Mouse (Mus musculus): ENCODE measurements around the gene Celsr1. TPM values are rescaled to one million over a fixed set of nuclear protein-coding genes. Genes with fewer than 3 reads are reported as not detected.
"Not testable (repeated sequence)": the region's sequence is repeated elsewhere in the genome, so short reads cannot be mapped to it uniquely, and the experiment has no call there.

The Celsr1 gene
- total RNA-seq, 2 experiments from 2014 or later, result 6.6 to 10.7 TPM

- ATAC-seq (replicated peaks; ENCODE audit: poor library complexity), result no peak
These were observed 132.8 kb downstream of the Celsr1 start for GRCm38 (mm10) chr15:85900801-85901200.

GRCm38 (mm10) chr15:85900318-85900717 is 133.3 kb downstream of the Celsr1 start:
- no peak for ATAC-seq (replicated peaks; ENCODE audit: poor library complexity)

DNA sequence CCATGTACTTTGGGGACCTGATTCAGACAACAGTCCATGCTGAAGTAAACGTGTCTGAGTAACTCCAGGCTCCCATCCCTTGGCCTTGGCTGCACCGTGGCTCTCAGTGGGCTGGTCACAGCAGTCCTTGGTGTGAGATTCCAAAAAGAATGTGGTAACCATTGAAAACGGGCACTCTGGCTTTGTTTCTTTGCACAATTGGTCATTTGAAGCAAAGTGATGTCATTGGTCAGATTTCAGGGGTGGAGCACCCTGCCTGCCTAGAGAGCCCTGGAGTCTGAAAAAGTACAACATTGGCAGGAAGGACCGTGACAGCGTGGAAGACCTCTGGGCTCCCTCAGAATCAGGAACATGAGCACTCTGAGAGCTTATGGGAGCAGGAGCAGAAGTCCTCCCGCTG is 134.2 kb downstream of the Celsr1 start:
- ATAC-seq (replicated peaks; ENCODE audit: poor library complexity), result no peak

DNA sequence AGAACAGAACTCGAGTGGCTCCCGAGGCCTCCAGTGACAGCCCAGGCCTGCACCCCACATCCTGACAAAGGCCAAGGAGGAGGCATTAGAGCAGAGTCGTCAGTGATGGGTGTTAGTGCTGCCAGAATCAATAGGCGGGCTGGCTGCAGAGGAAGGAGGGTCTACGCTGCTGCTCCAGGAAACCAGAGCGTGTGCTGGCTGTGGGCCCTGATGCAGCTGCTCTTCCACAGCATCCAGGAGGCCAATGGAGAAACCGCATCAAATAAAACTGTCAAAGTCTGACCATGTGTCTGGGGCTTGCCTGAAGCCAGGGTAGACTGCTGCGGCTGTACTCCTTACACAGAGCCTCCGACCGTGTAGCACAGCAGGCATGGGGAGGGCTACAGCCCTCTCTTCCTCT is 136.5 kb downstream of the Celsr1 start:
- no peak for ATAC-seq (replicated peaks; ENCODE audit: poor library complexity)

- ATAC-seq (replicated peaks; ENCODE audit: poor library complexity), result peak; percentile 90
These were observed 137.3 kb downstream of the Celsr1 start for GRCm38 (mm10) chr15:85896284-85896683.

GRCm38 (mm10) chr15:85893871-85894270 is 139.7 kb downstream of the Celsr1 start:
- ATAC-seq (replicated peaks; ENCODE audit: poor library complexity), result no peak

GRCm38 (mm10) chr15:85892498-85893118 is 141.0 kb downstream of the Celsr1 start:
- ATAC-seq (replicated peaks; ENCODE audit: poor library complexity), result no peak

- ATAC-seq (replicated peaks; ENCODE audit: poor library complexity), result no peak
These were observed 141.6 kb downstream of the Celsr1 start for GRCm38 (mm10) chr15:85891971-85892370.

- ATAC-seq (replicated peaks; ENCODE audit: poor library complexity), result peak; percentile 55
These were observed 144.3 kb downstream of the Celsr1 start for GRCm38 (mm10) chr15:85889235-85889634.

GRCm38 (mm10) chr15:85885606-85886005 is 148.0 kb downstream of the Celsr1 start:
- no peak for ATAC-seq (replicated peaks; ENCODE audit: poor library complexity)

DNA sequence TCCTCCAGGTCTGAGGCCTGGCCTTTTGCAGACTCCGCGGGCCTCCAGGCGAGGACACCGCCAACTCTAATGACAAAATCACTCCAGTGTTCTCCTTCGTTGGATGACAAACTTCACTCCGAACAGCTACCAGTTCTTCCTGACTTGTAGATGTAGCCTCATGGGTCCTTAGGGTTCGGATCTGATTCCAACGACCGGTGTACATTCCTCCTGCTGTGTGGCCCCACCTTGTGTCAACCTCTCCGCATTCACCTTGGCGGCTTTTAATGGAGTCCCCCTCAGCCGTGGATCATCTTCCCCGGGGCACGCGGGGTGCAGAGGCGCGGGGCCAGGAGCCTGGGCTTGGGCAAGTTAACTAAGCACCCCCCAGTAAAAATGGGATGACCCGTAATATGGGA is 154.1 kb downstream of the Celsr1 start:
- ATAC-seq (replicated peaks; ENCODE audit: poor library complexity), result peak; percentile 27

DNA sequence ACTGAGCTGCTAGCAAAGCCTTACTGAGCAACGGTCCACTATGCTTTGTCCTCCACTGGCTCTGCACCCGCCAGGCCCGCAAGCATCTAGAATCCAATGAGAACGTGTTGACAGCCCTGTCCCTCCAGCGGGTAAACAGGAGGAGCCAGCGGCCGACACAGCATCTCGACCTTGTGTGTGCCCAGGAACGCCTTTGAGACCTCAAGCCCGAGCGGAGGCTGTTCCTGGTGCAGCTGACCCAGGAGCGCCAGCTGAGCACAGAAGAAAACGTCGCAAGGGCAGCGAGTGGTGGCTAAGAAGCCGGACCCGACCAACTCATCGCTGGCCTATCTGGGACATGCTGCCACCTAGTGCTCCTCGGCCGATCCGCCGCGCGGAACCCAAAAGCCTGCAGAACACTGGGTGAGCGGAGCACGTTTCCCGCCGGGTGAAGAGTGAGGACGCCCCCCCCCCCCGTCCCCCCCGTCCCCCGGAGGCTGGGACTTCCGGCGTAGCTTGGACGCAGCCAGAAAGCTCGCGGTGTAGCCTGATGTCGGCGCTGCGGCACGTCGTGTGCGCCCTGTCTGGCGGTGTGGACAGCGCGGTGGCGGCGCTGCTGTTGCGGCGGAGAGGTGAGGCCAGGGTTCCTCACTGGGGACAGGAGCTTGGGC is 154.6 kb downstream of the Celsr1 start, which contains the start of gene Trmu:
Gene Trmu (plus strand): TSS at position 465 of the 650 bp plus-strand sequence.
- ATAC-seq (replicated peaks; ENCODE audit: poor library complexity), result peak; percentile 93

DNA sequence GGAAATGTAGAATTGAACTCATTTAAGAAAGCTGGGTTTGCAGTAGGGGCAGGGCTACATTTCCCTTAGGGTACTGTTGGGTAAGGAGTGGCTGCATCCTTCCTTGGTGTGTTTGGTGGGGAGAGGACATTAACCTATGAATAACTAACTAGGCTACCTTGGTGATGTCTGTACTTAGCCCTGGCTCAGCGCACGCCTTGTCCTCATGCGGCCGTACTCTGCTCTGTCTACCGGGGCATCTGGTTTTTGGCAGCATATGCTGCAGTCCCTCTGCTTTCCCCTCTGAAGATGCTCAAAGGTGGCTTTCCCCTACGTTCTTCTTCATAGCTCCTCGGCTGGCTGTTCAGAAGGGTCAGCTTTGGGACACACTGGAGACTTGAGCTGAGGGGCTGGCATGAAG is 156.2 kb downstream of the Celsr1 start:
- ATAC-seq (replicated peaks; ENCODE audit: poor library complexity), result no peak

DNA sequence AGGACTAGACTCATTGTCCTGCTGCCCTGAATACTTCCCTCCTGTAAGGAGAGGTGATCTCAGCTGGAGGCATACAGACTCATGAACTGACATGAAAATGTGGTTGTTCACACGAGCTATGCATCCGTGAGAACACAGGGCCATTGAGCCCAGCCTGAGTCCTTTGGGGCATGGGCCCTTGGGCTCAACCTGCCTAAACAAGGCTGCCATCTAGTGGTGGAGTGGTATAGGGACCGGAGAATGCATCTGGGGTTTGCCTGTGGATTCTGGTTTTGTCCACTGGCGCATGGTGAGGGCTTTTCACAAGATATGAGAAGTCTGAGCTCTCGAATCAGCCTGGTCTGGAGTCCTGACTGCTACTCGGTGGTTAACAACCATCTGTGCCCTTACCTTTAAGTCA is 165.9 kb downstream of the Celsr1 start:
- peak; percentile 98 for ATAC-seq (replicated peaks; ENCODE audit: poor library complexity)

GRCm38 (mm10) chr15:85865913-85866312 is 167.7 kb downstream of the Celsr1 start:
- not testable (repeated sequence) for ATAC-seq (replicated peaks; ENCODE audit: poor library complexity)

DNA sequence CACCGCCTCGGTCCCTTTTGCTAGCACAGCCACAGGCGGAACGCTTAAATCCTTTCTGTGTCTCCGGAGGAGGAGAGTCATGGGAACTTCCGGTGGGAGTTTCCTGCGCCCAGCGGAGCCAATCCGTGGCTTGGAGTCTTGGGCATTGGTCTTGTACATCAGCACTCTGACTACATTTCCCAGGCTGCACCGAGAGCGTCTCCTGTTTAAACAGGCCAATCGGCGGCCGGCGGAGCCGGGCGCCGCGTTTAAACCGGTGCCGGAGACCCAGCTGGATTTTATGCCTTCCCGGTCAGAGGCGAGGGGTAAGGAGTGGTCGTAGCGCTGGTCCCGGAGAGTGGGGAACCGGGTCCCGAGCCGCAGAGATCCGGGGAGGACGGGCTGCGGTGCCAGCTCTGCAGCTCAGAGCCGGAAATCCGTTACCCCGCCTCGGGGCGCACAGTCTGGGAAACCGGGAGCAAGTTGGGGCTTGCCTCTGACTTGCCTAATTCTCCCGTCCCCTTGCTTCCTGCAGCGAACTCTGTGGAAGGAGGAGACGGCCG is 174.0 kb downstream of the Celsr1 start, which contains the start of gene Gtse1:
Gene Gtse1 (plus strand): TSS at position 256 of the 542 bp plus-strand sequence.
- peak; percentile 99 for ATAC-seq (replicated peaks; ENCODE audit: poor library complexity)

- no peak for ATAC-seq (replicated peaks; ENCODE audit: poor library complexity)
These were observed 174.5 kb downstream of the Celsr1 start for GRCm38 (mm10) chr15:85858980-85859489.

DNA sequence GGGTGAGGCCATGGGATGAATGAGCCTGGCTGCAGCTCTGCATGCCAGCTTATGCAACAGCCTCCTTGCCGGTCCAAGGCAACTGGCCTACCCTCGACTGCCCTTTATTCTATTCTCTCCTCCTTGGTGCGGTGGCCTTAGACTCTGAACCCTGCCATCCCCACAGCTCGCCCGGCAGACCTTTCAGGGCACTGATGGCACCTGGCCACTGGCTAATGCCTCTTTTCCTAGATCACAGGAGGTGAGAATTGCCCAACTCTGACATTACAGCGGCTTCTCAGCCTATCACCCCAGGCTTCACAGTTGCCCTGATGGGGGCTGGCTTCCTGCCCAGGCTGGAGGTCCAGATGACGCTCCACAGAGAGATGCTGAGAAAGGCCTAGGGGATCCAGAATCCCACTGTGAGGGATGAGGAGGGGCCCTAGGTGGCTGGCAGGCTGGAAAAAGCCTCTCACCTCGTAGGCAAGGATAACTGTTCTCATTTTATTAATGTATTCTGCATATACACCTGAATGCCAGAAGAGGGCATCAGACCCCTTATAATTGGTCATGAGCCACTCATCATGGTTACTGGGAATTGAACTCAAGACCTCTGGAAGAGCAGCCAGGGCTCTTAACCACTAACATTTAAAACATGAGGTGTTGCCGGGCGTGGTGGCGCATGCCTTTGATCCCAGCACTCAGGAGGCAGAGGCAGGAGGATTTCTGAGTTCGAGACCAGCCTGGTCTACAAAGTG is 181.8 kb downstream of the Celsr1 start:
- ATAC-seq (replicated peaks; ENCODE audit: poor library complexity), result peak; percentile 69; the same call in 1 of the 2 replicates

Data from megakaryocyte progenitor cell, adult 5-6 weeks (primary cell).